In genomic region chr8:10405469-10405868, GRCm38 (mm10) we compare ENCODE assay signal across 9 mouse cellular contexts.
DNase-seq lines count a peak whose midpoint lies in the region; ATAC-seq and TF ChIP-seq lines count a peak whose summit lies in the region.
"Had no signal": no experiment of that assay in that cellular context is flagged by ENCODE, and none has a peak within 500 bp of the region (broad histone marks: within the 10 kb centered on the region; RNA-seq: fewer than 3 reads in every experiment).

No protein-coding gene starts in this region.

- H3K9ac ChIP-seq in heart, adult 2 months (ENCODE audit: low read depth, low read length) = no peak overlapping the region
- no peak overlapping the region for H3K9ac ChIP-seq in heart, embryonic 11.5 days (ENCODE audit: low read depth, low read length)
- H3K9ac ChIP-seq in ES-Bruce4 (ENCODE audit: low read depth, poor library complexity, severe bottlenecking) = no peak overlapping the region
- no peak overlapping the region for H3K9ac ChIP-seq in midbrain, embryonic 13.5 days (replicated peaks)
- H3K9ac ChIP-seq: embryonic facial prominence, embryonic 13.5 days had no signal

- TF ChIP-seq POLR2A in heart, adult 2 months (IDR thresholded peaks at IDR 0.05; ENCODE audit: insufficient read depth, low read depth, low read length) = no peak
- no peak for TF ChIP-seq POLR2A in ES-Bruce4 (IDR thresholded peaks at IDR 0.05; ENCODE audit: insufficient read depth, low read length)

- H3K4me3 ChIP-seq in heart, adult 2 months = no peak overlapping the region
- H3K4me3 ChIP-seq in heart, embryonic 11.5 days (ENCODE audit: low read depth, low read length) = no peak overlapping the region
- no peak overlapping the region for H3K4me3 ChIP-seq in ES-Bruce4 (ENCODE audit: low read depth, low read length)
- no peak overlapping the region for H3K4me3 ChIP-seq in midbrain, embryonic 13.5 days (replicated peaks)
- H3K4me3 ChIP-seq: embryonic facial prominence, embryonic 13.5 days had no signal

- H3K36me3 ChIP-seq in heart, adult 2 months (ENCODE audit: control insufficient read depth, insufficient read depth, low read length) = no peaks in the 10 kb centered on the region
- no peaks in the 10 kb centered on the region for H3K36me3 ChIP-seq in heart, embryonic 11.5 days (ENCODE audit: control insufficient read depth, insufficient read depth, low read length)
- H3K36me3 ChIP-seq in ES-Bruce4 (ENCODE audit: control insufficient read depth, insufficient read depth, low read length, poor library complexity, severe bottlenecking) = no peaks in the 10 kb centered on the region
- H3K36me3 ChIP-seq in midbrain, embryonic 13.5 days = no peaks in the 10 kb centered on the region
- H3K36me3 ChIP-seq: embryonic facial prominence, embryonic 13.5 days had no signal

- DNase-seq in heart, adult 2 months = peak in 1 of 2 experiments; percentile 37
- DNase-seq in cerebellum, adult 9-10 months = peak; percentile 18
- DNase-seq in gastrocnemius, postnatal 14 days = peak; percentile 33
- DNase-seq in layer of hippocampus, adult 9-11 months = peak; percentile 37
- DNase-seq in thymus, postnatal 4 days = peak; percentile 79

- H3K27me3 ChIP-seq in heart, adult 2 months (ENCODE audit: control insufficient read depth, insufficient read depth, low read length) = no peaks in the 10 kb centered on the region
- H3K27me3 ChIP-seq in heart, embryonic 11.5 days (ENCODE audit: control insufficient read depth, insufficient read depth, low read length) = no peaks in the 10 kb centered on the region
- no peaks in the 10 kb centered on the region for H3K27me3 ChIP-seq in ES-Bruce4 (ENCODE audit: control insufficient read depth, insufficient read depth, low read length, poor library complexity, severe bottlenecking)
- 0 out of 2 replicates have a peak, but pooled peaks cover 3% of the 10 kb centered on the region for H3K27me3 ChIP-seq in midbrain, embryonic 13.5 days

- H3K27ac ChIP-seq in heart, adult 2 months = no peak overlapping the region
- H3K27ac ChIP-seq in heart, embryonic 11.5 days (ENCODE audit: low read depth, low read length) = no peak overlapping the region
- no peak overlapping the region for H3K27ac ChIP-seq in ES-Bruce4 (ENCODE audit: insufficient read depth, low read length)
- H3K27ac ChIP-seq in midbrain, embryonic 13.5 days = no peak overlapping the region
- H3K27ac ChIP-seq: embryonic facial prominence, embryonic 13.5 days had no signal

- no peaks in the 10 kb centered on the region for H3K4me1 ChIP-seq in heart, adult 2 months (ENCODE audit: control insufficient read depth, insufficient read depth, low read length)
- no peaks in the 10 kb centered on the region for H3K4me1 ChIP-seq in heart, embryonic 11.5 days (ENCODE audit: control insufficient read depth, insufficient read depth, low read length)
- H3K4me1 ChIP-seq in ES-Bruce4 (ENCODE audit: control insufficient read depth, insufficient read depth, low read length) = no peaks in the 10 kb centered on the region
- no peaks in the 10 kb centered on the region for H3K4me1 ChIP-seq in midbrain, embryonic 13.5 days (replicated peaks)

- TF ChIP-seq EP300 in heart, adult 2 months (IDR thresholded peaks at IDR 0.05; ENCODE audit: insufficient read depth, low read depth, low read length) = no peak
- no peak for TF ChIP-seq EP300 in ES-Bruce4 (IDR thresholded peaks at IDR 0.05; ENCODE audit: insufficient read depth, low read depth, low read length)

- no peaks in the 10 kb centered on the region for H3K79me2 ChIP-seq in heart, adult 2 months (replicated peaks; ENCODE audit: control insufficient read depth, insufficient read depth, low read length)

- no peak overlapping the region for H3K4me2 ChIP-seq in heart, embryonic 11.5 days
- H3K4me2 ChIP-seq in midbrain, embryonic 13.5 days (replicated peaks) = no peak overlapping the region
- H3K4me2 ChIP-seq: embryonic facial prominence, embryonic 13.5 days had no signal

- 35% methylated on average over 8 of the region's 8 CpGs for WGBS in heart, adult 2 months
- WGBS in heart, embryonic 11.5 days (ENCODE audit: insufficient replicate concordance) = 34% methylated on average over 8 of the region's 8 CpGs
- 46% methylated on average over 8 of the region's 8 CpGs for WGBS in midbrain, embryonic 13.5 days

- H3K9me3 ChIP-seq in heart, embryonic 11.5 days (replicated peaks; ENCODE audit: control insufficient read depth, low read length) = no peaks in the 10 kb centered on the region
- no peaks in the 10 kb centered on the region for H3K9me3 ChIP-seq in ES-Bruce4 (replicated peaks; ENCODE audit: control insufficient read depth, insufficient read depth, low read length, poor library complexity, severe bottlenecking)
- no peaks in the 10 kb centered on the region for H3K9me3 ChIP-seq in midbrain, embryonic 13.5 days
- H3K9me3 ChIP-seq: embryonic facial prominence, embryonic 13.5 days had no signal

- no peak for ATAC-seq in heart, embryonic 11.5 days (replicated peaks; ENCODE audit: insufficient number of reproducible peaks, low FRiP score, low TSS enrichment)
- peak; percentile 57 for ATAC-seq in midbrain, embryonic 13.5 days

- TF ChIP-seq CTCF in heart, adult 2 months (IDR thresholded peaks at IDR 0.05) = peak; percentile 77
- TF ChIP-seq CTCF in ES-Bruce4 (IDR thresholded peaks at IDR 0.05; ENCODE audit: low read depth, low read length) = peak; percentile 89

- intact Hi-C loops in heart, adult 2 months (cut with DNase I) = no loop called here
- intact Hi-C loops in gastrocnemius, postnatal 14 days (cut with DNase I; ENCODE audit: low total_unique reads) = loop anchor here (2.0 to 10.0 kb wide), 2 partner anchors 357 to 431 kb away; partner anchors contain the start of genes Abhd13 and Lig4
